Mouse (Mus musculus) urinary bladder, postnatal 10 days (tissue): Measurements from ENCODE around the gene Hmgcl.

Experiments
- DNase-seq: peaks from one replicate; pipeline ENCODE4 v3.0.0; 2022; ENCODE audit warnings: low spot score

Gene Hmgcl

GRCm38 (mm10) chr4:135946278-135946658 lies at the start of gene Hmgcl:
TSS of gene Hmgcl (plus strand) at chr4:135946448.
- DNase-seq, result peak; percentile 79

DNA sequence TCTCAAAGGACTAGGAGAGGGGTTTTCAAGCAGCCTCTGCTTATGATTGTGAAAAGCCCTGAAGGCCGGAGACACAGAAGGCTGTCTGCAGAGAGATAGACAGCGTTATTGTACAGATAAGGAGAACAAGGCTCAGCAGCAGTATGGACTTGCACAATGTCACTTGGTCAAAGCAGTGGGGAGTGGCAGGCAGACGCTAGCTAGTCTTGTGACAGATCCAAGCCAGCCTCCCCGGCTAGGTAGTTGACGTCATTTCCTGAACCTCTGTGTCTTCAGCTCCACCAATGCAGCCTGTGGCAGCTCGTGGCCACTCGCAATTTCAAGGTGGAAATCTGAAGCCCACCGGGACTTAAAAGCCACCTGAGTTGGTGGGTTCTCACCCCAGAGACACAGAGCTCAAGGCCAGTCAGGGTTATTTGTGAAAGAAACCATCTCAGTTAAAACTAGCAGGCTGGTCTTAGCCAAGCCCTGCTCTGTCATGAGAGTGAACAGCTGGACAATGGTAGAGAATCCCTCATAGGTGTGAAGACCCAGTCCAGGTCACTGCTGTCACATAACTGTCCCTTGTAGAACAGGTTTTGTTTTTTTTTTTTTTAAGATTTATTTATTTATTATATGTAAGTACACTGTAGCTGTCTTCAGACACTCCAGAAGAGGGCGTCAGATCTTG lies 47.7 kb upstream of the Hmgcl start:
- DNase-seq, result no peak

DNA sequence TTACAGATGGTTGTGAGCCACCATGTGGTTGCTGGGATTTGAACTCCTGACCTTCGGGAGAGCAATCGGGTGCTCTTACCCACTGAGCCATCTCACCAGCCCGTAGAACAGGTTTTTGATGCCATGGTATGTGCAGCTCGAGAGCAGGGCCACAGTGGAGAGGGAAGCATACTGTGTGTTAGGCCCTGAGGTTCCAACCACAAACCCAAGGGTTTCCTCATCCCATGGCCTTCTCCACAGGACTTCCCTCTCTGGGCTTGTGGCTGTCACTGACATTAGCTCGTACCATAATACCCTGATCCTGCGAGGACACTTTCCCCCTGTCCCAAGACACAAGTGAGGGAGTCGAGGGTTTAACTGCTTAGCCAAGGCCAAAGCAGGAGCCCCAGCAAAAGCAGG lies 47.2 kb upstream of the Hmgcl start:
- no peak for DNase-seq

GRCm38 (mm10) chr4:135900008-135900407 lies 46.2 kb upstream of the Hmgcl start:
- DNase-seq, result no peak

DNA sequence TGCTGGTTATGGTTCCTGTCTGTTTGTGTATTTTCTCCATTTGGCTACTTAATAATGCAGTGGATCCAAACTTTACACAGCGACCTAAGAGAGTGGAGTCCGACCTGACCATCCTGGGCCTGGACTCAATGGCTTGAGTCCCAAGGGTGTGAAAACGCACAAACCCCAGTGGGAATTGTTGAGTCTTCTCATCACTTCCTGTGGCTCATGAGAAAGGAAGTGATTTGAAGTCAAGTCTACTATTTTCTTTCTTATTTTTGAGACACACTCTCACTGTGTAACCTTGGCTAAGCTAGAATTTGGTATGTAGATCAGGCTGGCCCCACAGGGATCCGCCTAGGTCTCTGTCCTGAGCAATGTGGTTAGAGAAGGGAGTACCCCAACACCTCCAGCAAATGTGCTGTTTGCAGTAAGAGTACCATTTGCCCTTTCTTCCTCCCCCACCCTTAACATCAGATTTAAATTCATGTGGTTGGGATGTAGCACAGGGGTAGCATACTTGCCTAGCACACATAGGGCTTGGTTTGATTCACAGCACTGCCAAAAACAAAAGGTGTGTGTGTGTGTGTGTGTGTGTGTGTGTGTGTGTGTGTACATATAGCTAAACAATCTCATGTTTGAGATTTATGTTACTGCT lies 43.5 kb upstream of the Hmgcl start:
- no peak for DNase-seq

DNA sequence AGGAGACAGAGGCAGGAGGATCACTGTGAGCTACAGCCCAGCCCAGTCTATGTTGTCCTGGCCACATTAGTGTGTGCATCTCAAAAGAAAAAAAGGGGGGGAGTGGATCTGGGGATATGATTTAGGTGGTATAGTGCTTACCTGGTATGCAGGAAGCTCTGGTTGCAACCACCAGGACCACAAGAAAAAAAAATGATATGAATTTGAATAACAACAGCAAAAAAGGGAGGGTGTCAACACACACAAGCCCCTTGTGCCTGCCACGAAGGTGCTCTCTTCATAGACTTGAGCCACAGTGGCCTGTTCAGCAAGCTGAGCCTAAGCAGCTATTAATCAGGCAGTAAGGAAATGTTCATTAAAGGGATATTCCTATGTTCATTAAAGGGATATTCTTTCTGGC lies 41.4 kb upstream of the Hmgcl start:
- DNase-seq, result no peak

DNA sequence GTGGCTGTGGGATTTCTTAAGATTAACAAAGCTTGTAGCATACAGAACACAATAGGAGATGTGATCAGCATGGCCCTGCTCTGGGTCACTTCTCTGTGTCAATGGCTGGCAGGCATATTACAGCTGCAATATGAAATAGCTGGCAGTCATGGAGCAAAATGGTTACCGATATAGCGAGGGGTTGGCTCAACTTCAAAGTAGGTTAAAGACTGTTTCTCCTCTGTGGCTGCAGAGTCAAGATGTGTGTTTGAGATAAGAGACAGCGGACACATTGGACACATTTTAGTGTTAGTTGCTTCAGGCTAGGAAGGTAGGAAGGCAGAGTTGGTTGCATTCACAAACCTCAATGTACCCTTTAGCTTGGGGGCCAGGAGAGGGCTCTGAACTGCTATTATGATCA lies 39.6 kb upstream of the Hmgcl start:
- DNase-seq, result no peak

DNA sequence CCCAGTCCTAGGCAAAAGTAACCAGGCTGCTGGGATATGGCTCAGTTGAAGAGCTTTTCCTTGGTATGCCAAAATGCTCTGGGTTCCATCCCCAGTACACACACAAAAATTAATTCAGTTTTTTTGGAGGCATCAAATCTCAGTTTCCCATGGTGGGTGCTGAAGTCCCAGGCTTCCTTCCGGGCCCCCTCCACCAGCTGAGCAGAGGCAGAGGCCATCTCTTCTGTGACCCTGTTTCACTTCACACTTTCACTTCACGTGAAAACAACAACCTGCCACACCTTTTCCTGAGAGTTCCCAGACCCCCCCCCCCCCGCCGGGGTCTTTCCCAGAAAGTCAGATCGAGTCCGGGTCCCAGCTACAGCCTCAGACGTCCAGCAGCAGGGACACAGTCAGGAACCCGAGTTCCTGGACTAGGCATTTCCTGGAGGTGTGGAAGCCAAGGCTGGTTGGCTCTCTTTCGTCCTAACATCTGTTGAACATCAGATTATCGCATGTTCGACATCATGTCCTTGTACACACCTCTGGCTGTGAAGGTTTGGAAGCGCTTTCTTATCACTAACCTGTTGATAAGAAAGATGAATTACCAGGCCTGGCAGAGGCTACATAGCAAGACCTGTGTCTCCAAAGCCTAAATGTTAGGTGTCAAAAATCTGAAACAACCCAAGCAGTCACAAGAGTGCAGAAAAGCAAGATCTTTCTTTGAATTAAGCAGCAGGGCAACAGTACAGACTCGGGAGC lies 36.8 kb upstream of the Hmgcl start:
- no peak for DNase-seq

DNA sequence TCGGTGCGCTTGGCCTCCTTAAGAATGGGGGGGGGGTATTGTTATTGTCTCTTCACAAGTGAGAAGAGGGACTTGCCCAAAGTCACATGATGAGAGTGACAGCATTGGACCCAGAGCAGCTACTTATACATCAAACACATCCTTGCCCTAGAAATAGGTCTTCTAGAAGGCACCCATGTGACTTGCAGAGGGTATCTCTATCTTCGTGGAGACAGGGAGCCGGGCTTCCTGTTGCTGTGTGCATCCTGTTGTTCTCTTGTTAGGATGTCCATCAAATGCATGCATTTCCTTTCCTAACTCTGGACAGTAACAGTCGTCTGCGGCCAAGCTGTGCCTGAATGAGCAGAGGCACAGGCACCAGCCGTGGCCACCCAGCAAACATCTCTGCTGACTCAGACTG lies 34.7 kb upstream of the Hmgcl start:
- no peak for DNase-seq

DNA sequence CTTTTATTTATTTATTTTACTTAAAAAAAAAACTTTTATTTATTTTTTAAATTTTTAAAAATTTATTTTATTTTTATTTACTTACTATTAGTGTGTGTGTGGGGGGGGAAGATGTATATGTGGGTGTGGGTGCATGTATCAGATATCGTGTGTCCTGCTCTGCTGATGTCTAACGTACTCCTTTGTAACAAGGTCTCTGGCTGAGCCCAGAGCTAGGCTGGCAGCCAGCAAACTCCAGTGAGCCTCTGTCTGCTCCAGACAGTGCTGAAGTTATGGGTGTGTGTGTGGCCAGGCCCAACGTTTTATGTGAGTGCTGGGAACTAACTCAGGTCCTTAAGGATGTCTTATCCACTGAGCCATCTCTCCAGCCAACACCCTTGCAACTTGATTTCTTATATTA lies 34.1 kb upstream of the Hmgcl start:
- DNase-seq, result no peak

- DNase-seq, result no peak
Measured at GRCm38 (mm10) chr4:135912835-135913234, 33.4 kb upstream of the Hmgcl start.

DNA sequence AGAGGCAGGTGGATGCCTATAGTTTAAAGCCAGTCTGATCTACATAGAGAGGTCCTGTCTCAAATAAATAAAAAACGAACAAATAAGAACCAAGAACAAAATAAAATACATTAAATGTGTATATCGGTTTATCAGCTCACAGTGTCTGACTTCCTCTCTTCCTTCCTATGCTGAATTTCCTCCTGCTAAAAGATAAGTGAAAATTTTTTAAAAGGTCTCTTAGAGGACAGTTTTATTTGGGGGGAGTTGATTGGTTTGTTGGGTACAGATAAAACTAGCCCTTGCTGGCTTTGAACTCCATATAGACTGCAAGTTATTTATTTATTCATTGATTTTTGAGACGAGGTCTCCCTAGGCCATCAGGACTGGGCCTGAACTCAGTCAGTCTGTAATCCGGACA lies 32.8 kb upstream of the Hmgcl start:
- no peak for DNase-seq

GRCm38 (mm10) chr4:135918635-135919279 lies 27.5 kb upstream of the Hmgcl start:
- DNase-seq, result no peak

DNA sequence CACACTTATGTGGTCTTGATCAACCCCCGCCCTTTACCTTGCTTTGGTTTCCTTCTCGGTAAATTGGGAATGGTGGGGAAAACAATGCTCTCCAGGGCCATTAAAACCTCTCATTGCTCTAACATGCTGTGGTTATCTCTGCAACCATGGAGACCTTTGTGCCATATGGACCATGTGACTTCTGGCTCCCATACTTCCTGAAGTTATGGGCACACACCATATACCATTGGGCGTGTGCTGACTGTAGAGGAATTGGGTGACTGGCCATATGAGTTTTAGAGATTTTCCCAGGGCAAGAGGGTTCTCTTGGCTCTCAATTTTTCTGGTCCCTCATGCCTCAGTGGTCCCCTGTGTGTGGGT lies 27.0 kb upstream of the Hmgcl start:
- no peak for DNase-seq

DNA sequence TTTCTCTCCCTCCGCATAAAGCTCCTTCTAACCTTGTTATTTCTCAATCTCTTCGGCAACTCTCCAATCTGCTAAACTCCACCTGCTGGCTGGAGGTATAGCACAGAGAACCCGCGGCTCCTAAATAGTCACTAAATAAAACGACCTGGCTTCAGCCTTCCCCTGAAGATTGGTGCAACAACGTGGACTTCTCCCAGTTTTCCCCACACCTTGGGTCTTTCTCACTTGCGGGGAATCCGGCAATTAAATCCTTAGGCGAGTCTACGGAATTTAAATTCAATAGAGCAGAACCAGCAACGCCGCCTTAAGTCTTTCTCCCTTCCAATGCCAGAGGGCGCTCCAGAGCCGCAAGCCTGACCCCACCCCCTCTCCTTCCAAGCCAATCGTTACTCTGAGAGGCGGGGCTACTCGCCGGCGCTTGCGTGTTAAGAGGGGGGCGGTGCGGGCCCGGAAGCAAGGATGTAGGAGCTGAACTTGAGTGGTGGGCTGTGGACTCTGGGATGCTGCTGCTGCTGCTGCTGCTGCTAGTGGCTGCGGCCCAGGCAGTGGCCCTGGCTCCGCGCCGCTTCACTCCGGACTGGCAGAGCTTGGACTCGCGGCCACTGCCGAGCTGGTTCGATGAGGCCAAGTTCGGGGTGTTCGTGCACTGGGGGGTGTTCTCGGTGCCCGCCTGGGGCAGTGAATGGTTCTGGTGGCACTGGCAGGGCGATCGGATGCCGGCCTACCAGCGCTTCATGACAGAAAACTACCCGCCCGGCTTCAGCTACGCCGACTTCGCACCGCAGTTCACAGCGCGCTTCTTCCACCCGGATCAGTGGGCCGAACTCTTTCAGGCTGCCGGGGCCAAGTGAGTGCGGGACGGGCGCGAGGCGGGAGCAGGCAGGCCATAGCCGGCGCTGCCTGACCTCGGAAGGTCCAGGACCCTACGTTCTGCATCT lies 25.7 kb upstream of the Hmgcl start, which contains the start of gene Fuca1:
TSS of gene Fuca1 (plus strand) at position 432 of the 938 bp plus-strand sequence.
- peak; percentile 80 for DNase-seq

DNA sequence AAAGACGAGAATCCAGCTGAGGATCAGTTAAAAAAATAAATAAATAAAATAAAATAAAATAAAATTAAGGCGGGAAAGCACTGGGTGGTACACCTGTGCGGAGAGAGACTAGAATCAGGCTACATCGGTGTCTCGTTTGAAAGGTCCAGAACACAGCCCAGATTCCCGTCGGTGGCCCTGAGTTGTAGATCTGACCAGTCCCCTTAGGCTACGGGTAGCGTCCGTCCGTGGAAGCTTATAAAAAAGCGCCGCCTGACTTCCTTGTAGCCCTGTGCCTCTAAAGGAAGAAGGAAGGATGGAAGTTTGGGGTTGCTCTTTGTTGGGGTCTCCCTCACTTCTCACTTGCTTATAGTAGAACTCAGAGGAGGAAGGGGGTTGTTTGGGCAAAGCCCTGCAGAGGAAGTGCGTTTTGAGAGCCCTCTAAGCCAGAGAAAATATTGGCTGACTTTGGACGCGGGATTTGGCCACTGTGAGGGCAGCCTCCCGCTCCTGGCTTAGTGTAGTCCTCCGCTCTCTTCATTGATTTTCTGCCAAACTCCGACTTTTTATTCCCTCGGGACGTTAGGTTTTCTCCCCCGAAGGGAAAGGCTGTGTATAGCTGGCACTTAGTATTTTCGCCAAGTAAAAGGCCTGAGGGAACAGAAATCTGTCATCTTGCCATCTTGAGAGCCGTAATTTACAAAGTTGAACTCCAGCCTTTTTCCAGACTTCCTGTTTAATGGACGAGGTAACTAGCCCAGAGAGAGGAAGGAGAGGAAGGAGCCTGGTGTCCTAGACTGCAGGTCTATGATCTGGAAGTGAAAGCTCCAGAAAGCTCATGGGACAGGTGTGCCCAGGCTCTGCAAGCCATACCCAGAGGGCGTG lies 24.8 kb upstream of the Hmgcl start:
- DNase-seq, result no peak

DNA sequence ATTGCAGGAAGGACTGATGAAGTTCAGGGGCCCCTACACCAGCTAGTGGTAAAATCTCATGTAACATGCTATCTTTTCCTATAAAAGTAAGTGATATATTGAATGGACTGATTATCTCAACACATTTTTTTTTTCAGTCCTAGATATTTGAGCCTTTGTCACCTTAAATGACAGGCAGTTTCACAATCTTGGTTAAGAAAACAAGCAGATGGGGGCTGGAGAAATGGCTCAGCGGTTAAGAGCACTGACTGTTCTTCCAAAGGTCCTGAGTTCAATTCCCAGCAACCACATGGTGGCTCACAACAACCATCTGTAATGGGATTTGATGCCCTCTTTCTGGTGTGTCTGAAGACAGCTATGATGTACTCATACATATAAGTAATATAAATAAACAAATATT lies 24.1 kb upstream of the Hmgcl start:
- no peak for DNase-seq

- DNase-seq, result no peak
Measured at GRCm38 (mm10) chr4:135924418-135924817, 21.8 kb upstream of the Hmgcl start.

- DNase-seq, result no peak
Measured at GRCm38 (mm10) chr4:135925341-135925740, 20.9 kb upstream of the Hmgcl start.

DNA sequence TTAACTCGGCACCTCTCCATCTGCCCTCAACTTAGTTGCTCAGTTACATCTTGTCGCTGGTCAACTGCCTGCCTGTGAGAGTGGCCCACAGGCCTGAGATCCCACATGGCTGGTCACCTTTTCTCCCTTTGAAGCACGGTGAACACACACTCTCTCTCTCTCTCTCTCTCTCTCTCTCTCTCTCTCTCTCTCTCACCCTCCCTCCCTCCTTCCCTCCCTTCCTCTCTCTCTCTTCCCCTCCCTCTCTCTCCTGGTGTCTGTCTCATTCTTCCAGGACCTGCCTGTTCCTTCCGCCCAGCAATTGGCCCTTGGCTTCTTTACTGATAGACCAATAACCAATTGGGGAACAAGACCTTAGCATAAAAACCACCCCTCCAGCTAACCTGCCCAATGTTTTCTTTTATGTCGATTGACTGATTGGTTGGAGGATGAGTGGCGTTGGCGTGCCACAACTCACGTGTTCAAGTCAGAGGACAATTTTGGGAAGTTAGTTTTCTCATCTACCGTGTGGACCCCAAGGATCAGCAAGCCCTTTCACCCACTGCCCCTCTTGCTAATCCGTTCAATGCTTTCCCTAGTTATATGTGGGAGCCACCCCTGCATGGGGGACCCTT lies 19.9 kb upstream of the Hmgcl start:
- no peak for DNase-seq
